Mouse (Mus musculus): ENCODE data around the gene Fam43b. TPM values are rescaled to one million over a fixed set of nuclear protein-coding genes. Genes with fewer than 3 reads are reported as not detected.
A peak's percentile ranks its signal among the peaks of the same experiment; 100 is the strongest.

The Fam43b gene
- 0.69 and 0.89 TPM in 2 replicates for total RNA-seq (2012; rRNA removed)

DNA sequence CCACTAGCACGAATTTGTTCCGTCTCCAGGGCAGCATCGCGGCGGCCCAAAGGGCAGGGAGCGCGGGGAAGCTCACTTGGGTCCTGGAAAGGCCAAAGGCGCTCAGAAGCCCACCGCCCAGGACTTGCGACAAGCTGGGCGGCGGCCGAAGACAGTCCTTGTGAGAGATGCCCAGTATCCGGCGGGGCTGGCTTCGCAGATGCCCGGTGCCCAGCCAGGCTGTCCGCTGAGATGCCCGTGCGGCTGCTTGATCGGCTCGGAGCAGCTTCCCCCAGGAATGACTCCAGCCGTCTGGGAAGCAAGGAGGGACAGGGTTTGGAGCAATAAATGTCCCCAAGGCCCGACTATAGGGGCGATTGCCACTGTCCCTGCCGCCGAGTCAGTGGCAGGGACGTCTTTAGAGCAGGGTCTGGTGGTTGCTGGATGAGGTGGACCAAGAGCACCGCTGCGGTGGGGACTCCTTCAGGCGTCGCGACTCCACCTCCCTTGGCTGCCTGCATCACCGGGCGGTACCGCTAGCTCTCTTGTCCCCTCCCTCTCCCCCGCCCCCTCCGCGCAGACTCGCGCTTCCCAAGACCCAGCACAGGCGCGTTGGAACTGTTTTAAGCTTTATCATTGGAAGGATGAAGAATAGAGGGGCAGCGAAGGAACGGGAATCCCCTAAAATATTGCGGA lies at the start of gene Fam43b:
Gene Fam43b, minus strand, starts transcription at position 558 of the 675 bp plus-strand sequence.
- in situ Hi-C loops (cut with MboI; ENCODE audit: low sequenced_read_pairs in 2 of 2, unreplicated experiment in 2 of 2): no loop called here
- Histone ChIP-seq H3K9ac (ENCODE audit: insufficient read depth, low read depth, low read length, poor library complexity, severe bottlenecking) (peak within 1 kb of the TSS; percentile 48), H3K9me3 (ENCODE audit: control insufficient read depth, insufficient read depth, low read depth, low read length) (no peaks in the 10 kb centered on the region), H3K36me3 (ENCODE audit: control insufficient read depth, insufficient read depth, low read length, poor library complexity, severe bottlenecking) (no peaks in the 10 kb centered on the region), H3K27ac (ENCODE audit: insufficient read depth, low read depth, low read length, poor library complexity, severe bottlenecking) (no peak within 1 kb of the TSS), H3K4me1 (ENCODE audit: control insufficient read depth in 2 of 2, insufficient read depth in 2 of 2, low read length in 2 of 2, poor library complexity in 1 of 2) (no peaks in the 10 kb centered on the region), H3K4me3 (ENCODE audit: insufficient read depth in 1 of 2, low read depth in 1 of 2, low read length in 2 of 2, poor library complexity in 1 of 2, severe bottlenecking in 1 of 2) (peak within 1 kb of the TSS; percentile 35 to 68)
- no peak for DNase-seq (ENCODE audit: low read depth, low spot score)
- no peak for TF ChIP-seq MAFK (IDR thresholded peaks at IDR 0.05; ENCODE audit: insufficient read depth, low read depth, low read length)
- TF ChIP-seq CHD2 (IDR thresholded peaks at IDR 0.05; ENCODE audit: low read depth, low read length): no peak
- TF ChIP-seq HCFC1 (IDR thresholded peaks at IDR 0.05; ENCODE audit: borderline replicate concordance, insufficient read depth, low read length): no peak
- no peak for TF ChIP-seq ZNF384 (IDR thresholded peaks at IDR 0.05; ENCODE audit: low read depth, low read length)
- no peak for TF ChIP-seq ZC3H11A (IDR thresholded peaks at IDR 0.05; ENCODE audit: borderline replicate concordance, low read depth, low read length)

DNA sequence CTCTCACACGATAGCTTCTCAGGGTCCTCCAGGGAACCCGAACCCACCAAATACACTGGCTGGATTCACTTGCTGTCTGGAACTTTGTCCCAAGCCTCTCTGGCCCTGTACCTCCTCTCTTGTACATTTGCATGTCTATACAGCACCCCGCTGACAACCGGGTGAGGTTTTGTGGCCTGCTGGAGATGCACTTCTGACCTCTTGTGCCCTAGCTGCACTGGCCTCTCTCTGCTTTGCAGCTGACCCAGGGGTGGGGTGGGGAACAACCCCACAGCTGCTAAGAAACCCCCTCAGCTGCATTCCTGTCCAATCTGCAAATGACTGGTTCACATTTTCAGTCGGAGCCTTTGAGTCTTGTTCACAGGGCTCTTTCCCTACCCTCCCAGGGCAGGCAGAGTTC lies 48.6 kb upstream of the Fam43b start:
- no peaks in the 10 kb centered on the region for H3K9me3 ChIP-seq (ENCODE audit: control insufficient read depth, insufficient read depth, low read depth, low read length)
- H3K36me3 ChIP-seq (ENCODE audit: control insufficient read depth, insufficient read depth, low read length, poor library complexity, severe bottlenecking): peaks cover 16% of the 10 kb centered on the region
- TF ChIP-seq ZC3H11A (IDR thresholded peaks at IDR 0.05; ENCODE audit: borderline replicate concordance, low read depth, low read length): no peak
- TF ChIP-seq CHD2 (IDR thresholded peaks at IDR 0.05; ENCODE audit: low read depth, low read length): no peak
- TF ChIP-seq HCFC1 (IDR thresholded peaks at IDR 0.05; ENCODE audit: borderline replicate concordance, insufficient read depth, low read length): no peak
- no peak for TF ChIP-seq ZNF384 (IDR thresholded peaks at IDR 0.05; ENCODE audit: low read depth, low read length)
- no peak for TF ChIP-seq MAFK (IDR thresholded peaks at IDR 0.05; ENCODE audit: insufficient read depth, low read depth, low read length)
- peak overlapping the region; percentile 86 for H3K27ac ChIP-seq (ENCODE audit: insufficient read depth, low read depth, low read length, poor library complexity, severe bottlenecking)
- no peak overlapping the region; a peak in 1 of 4 replicates for H3K4me3 ChIP-seq (ENCODE audit: insufficient read depth in 1 of 2, low read depth in 1 of 2, low read length in 2 of 2, poor library complexity in 1 of 2, severe bottlenecking in 1 of 2)
- peaks cover 13 to 55% of the 10 kb centered on the region in 2 experiments for H3K4me1 ChIP-seq (ENCODE audit: control insufficient read depth in 2 of 2, insufficient read depth in 2 of 2, low read length in 2 of 2, poor library complexity in 1 of 2)
- no peak for DNase-seq (ENCODE audit: low read depth, low spot score)
- peak overlapping the region; percentile 54 for H3K9ac ChIP-seq (ENCODE audit: insufficient read depth, low read depth, low read length, poor library complexity, severe bottlenecking)
- in situ Hi-C loops (cut with MboI; ENCODE audit: low sequenced_read_pairs in 2 of 2, unreplicated experiment in 2 of 2): loop anchor here in 1 of 2 experiments (10.0 kb wide), 3 partner anchors 110 to 410 kb away; no protein-coding TSS in a partner anchor

DNA sequence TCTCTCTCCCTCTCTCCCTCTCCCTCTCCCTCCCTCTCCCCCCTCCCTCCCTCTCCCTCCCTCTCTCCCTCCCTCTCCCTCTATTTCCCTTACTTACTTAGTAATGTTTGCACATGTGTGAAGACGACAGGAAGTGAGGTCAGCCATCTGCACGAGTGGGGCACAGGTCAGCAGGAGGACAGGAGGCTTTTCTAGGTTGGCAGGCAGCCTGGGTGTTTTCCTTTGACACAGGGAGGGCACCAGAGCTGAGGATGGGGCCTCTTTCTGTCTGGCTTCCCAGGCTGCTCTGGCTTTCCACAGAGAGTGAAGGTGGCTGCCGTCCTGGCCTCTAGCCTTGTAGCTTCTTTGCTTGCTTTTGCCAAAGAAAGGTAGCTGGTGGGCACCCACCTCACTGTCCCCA lies 43.7 kb upstream of the Fam43b start:
- in situ Hi-C loops (cut with MboI; ENCODE audit: low sequenced_read_pairs in 2 of 2, unreplicated experiment in 2 of 2): loop anchor here in 1 of 2 experiments (10.0 kb wide), 3 partner anchors 115 to 415 kb away; no protein-coding TSS in a partner anchor
- H3K36me3 ChIP-seq (ENCODE audit: control insufficient read depth, insufficient read depth, low read length, poor library complexity, severe bottlenecking): peaks cover 50% of the 10 kb centered on the region

DNA sequence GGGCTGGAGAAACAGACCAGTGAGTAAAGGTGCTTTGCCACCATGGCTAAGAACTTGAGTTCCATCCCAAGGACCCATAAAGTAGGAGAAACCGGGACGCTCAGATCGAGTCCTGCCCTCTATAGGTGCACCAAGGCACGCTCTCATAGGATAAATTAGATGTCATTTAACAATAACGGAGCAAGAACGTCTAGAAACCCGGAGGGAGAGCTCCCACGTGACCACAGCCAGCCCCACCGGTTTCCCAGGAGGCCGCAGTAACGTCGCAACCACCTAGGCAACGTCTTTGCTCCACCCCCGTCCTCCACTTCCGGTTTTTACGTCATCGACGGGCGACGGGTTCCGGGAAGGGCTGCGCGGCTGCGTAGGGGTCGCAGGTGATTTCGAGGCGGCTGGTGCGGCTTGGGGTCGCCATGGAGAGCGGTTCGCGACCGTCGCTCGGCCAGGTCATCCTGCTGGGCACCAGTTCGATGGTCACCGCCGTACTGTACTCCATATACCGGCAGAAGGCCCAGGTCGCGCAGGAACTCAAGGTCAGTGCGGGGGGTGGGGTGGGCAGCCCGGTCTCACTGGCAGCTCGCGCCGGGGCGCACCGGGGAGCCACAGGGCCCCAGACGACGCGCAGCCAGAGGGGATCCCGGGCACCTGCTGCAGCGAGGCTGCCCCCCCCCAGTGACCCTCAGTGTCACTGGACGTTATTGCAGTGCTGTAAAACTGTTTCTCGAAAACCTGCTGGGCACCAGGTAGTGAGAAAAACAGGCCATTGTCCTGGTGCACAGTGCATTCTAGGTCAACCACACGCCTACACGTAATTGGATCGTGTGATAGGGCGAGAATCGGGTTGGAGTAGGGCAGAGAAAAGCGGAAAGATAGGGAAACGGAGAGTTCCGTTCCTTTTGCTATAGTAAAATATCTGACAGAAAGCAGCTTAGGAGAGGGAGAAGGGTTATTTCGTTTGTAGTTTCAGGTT lies 38.3 kb upstream of the Fam43b start, which contains the start of gene Mul1:
Gene Mul1, plus strand, starts transcription at position 325 of the 970 bp plus-strand sequence.
- Histone ChIP-seq H3K9me3 (ENCODE audit: control insufficient read depth, insufficient read depth, low read depth, low read length) (no peaks in the 10 kb centered on the region), H3K36me3 (ENCODE audit: control insufficient read depth, insufficient read depth, low read length, poor library complexity, severe bottlenecking) (peaks cover 32% of the 10 kb centered on the region), H3K4me3 (ENCODE audit: insufficient read depth in 1 of 2, low read depth in 1 of 2, low read length in 2 of 2, poor library complexity in 1 of 2, severe bottlenecking in 1 of 2) (peak within 1 kb of the TSS; percentile 89 to 99), H3K4me1 (ENCODE audit: control insufficient read depth in 2 of 2, insufficient read depth in 2 of 2, low read length in 2 of 2, poor library complexity in 1 of 2) (peaks cover 3 to 9% of the 10 kb centered on the region in 2 experiments), H3K27ac (ENCODE audit: insufficient read depth, low read depth, low read length, poor library complexity, severe bottlenecking) (peak within 1 kb of the TSS; percentile 6; the same call in 1 of the 2 replicates), H3K9ac (ENCODE audit: insufficient read depth, low read depth, low read length, poor library complexity, severe bottlenecking) (peak within 1 kb of the TSS; percentile 90)
- DNase-seq (ENCODE audit: low read depth, low spot score): peak; percentile 94
- TF ChIP-seq ZNF384 (IDR thresholded peaks at IDR 0.05; ENCODE audit: low read depth, low read length): no peak
- TF ChIP-seq HCFC1 (IDR thresholded peaks at IDR 0.05; ENCODE audit: borderline replicate concordance, insufficient read depth, low read length): peak; percentile 85
- in situ Hi-C loops (cut with MboI; ENCODE audit: low sequenced_read_pairs in 2 of 2, unreplicated experiment in 2 of 2): no loop called here

More for the DNA sequence above, 43.7 kb upstream of the Fam43b start:
- no peak for DNase-seq (ENCODE audit: low read depth, low spot score)
- no peak overlapping the region for H3K27ac ChIP-seq (ENCODE audit: insufficient read depth, low read depth, low read length, poor library complexity, severe bottlenecking)
- TF ChIP-seq ZC3H11A (IDR thresholded peaks at IDR 0.05; ENCODE audit: borderline replicate concordance, low read depth, low read length) (no peak), CHD2 (IDR thresholded peaks at IDR 0.05; ENCODE audit: low read depth, low read length) (no peak), ZNF384 (IDR thresholded peaks at IDR 0.05; ENCODE audit: low read depth, low read length) (no peak), HCFC1 (IDR thresholded peaks at IDR 0.05; ENCODE audit: borderline replicate concordance, insufficient read depth, low read length) (no peak), MAFK (IDR thresholded peaks at IDR 0.05; ENCODE audit: insufficient read depth, low read depth, low read length) (no peak)
- no peaks in the 10 kb centered on the region for H3K9me3 ChIP-seq (ENCODE audit: control insufficient read depth, insufficient read depth, low read depth, low read length)
- no peak overlapping the region for H3K9ac ChIP-seq (ENCODE audit: insufficient read depth, low read depth, low read length, poor library complexity, severe bottlenecking)
- peaks cover 8 to 35% of the 10 kb centered on the region in 2 experiments for H3K4me1 ChIP-seq (ENCODE audit: control insufficient read depth in 2 of 2, insufficient read depth in 2 of 2, low read length in 2 of 2, poor library complexity in 1 of 2)
- H3K4me3 ChIP-seq (ENCODE audit: insufficient read depth in 1 of 2, low read depth in 1 of 2, low read length in 2 of 2, poor library complexity in 1 of 2, severe bottlenecking in 1 of 2): no peak overlapping the region
